Mouse (Mus musculus) neural tube, embryonic 13.5 days (tissue): ENCODE measurements at regions not wholly inside any gene's neighbourhood (a gene's known extent, or its start where the extent isn't known, plus 50 kb on each side); places are given as distances from the start of the nearest gene placed in this dataset.

ENCODE experiments used
- ATAC-seq: fragments of 200-750 bp; cut with Nextera tagmentation; 2 replicates; pipeline ENCODE4 v1.8.0; 2017; ENCODE audit warnings: low read depth, mild to moderate bottlenecking, moderate TSS enrichment, moderate library complexity
- H3K27ac ChIP-seq: fragments of 300-500 bp; sonication (generic); replicated peaks from 2 replicates; pipeline ENCODE4 v1.5.1; 2015; ENCODE audit warnings: moderate library complexity, mild to moderate bottlenecking, inconsistent platforms
- H3K27me3 ChIP-seq: fragments of 300-500 bp; sonication (generic); 2 replicates; pipeline ENCODE4 v1.6.1; 2015; ENCODE audit warnings: mild to moderate bottlenecking, inconsistent platforms
- H3K36me3 ChIP-seq: fragments of 300-500 bp; sonication (generic); 2 replicates; pipeline ENCODE4 v1.6.1; 2015; ENCODE audit warnings: mild to moderate bottlenecking, inconsistent platforms
- H3K4me1 ChIP-seq: fragments of 300-500 bp; sonication (generic); replicated peaks from 2 replicates; pipeline ENCODE4 v1.6.1; 2015; ENCODE audit warnings: inconsistent platforms
- H3K4me2 ChIP-seq: fragments of 300-500 bp; sonication (generic); 2 replicates; pipeline ENCODE4 v1.6.1; 2015; ENCODE audit warnings: inconsistent platforms, mild to moderate bottlenecking, moderate library complexity
- H3K4me3 ChIP-seq: fragments of 300-500 bp; sonication (generic); 2 replicates; pipeline ENCODE4 v1.5.1; 2015; ENCODE audit warnings: mild to moderate bottlenecking, inconsistent platforms
- H3K9ac ChIP-seq: fragments of 300-500 bp; sonication (generic); 2 replicates; pipeline ENCODE4 v1.6.1; 2015; ENCODE audit warnings: moderate library complexity, mild to moderate bottlenecking, inconsistent platforms
- H3K9me3 ChIP-seq: fragments of 300-500 bp; sonication (generic); 2 replicates; pipeline ENCODE4 v1.6.1; 2016; ENCODE audit warnings: inconsistent platforms
- WGBS: fragments of 180-500 bp; shearing (Covaris S2); methylation state at CpG from one replicate; pipeline ENCODE4 v1.1.7; 2015; 5-methylcytosine and 5-hydroxymethylcytosine counted together

GRCm38 (mm10) chr13:16529036-16529435, 517.4 kb downstream of the Inhba start:
- no peaks in the 10 kb centered on the region for H3K27me3 ChIP-seq
- H3K4me3 ChIP-seq, result no peak overlapping the region
- no peak overlapping the region for H3K9ac ChIP-seq
- no peaks in the 10 kb centered on the region for H3K36me3 ChIP-seq
- H3K9me3 ChIP-seq, result no peaks in the 10 kb centered on the region
- 72% methylated on average over 5 of the region's 5 CpGs for WGBS
- no peak overlapping the region for H3K4me2 ChIP-seq
- H3K4me1 ChIP-seq, result no peaks in the 10 kb centered on the region
- ATAC-seq, result no peak
- no peak overlapping the region for H3K27ac ChIP-seq

DNA sequence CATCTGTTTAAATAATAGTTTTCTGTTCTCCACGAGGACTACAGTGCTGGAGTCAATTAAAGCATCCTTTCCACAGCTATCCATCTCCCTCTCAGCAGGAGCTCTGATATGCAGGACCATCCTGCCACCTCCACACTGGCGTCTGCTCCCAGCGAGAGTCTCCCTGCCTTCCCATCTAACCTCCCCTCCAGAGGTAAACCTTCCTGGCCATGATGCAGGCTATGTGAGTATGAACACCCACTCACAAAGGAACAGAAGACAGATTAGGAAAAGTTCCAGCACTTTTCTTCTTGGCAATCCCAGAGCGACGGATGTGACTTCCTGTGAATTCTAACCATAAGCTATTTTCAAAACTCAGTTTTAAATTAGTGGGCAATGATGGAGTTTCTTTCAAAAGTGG, 532.1 kb downstream of the Inhba start:
- Histone ChIP-seq H3K9me3 (no peaks in the 10 kb centered on the region), H3K27me3 (no peaks in the 10 kb centered on the region), H3K4me2 (no peak overlapping the region), H3K4me3 (no peak overlapping the region), H3K4me1 (no peaks in the 10 kb centered on the region), H3K36me3 (no peaks in the 10 kb centered on the region), H3K27ac (no peak overlapping the region), H3K9ac (no peak overlapping the region)
- no peak for ATAC-seq
- 66% methylated on average over 5 of the region's 5 CpGs for WGBS

GRCm38 (mm10) chr13:16550060-16550459, 538.4 kb downstream of the Inhba start:
- no peak for ATAC-seq
- no peak overlapping the region for H3K27ac ChIP-seq

GRCm38 (mm10) chr13:16564988-16565387, 553.3 kb downstream of the Inhba start:
- Histone ChIP-seq H3K4me2 (no peak overlapping the region), H3K36me3 (no peaks in the 10 kb centered on the region), H3K4me3 (no peak overlapping the region), H3K9ac (no peak overlapping the region), H3K9me3 (no peaks in the 10 kb centered on the region), H3K27ac (no peak overlapping the region), H3K4me1 (no peaks in the 10 kb centered on the region), H3K27me3 (no peaks in the 10 kb centered on the region)
- 88% methylated on average over 1 of the region's 1 CpGs for WGBS
- ATAC-seq, result no peak

More at GRCm38 (mm10) chr13:16550060-16550459, 538.4 kb downstream of the Inhba start:
- H3K9ac ChIP-seq, result no peak overlapping the region
- H3K27me3 ChIP-seq, result no peaks in the 10 kb centered on the region
- no peaks in the 10 kb centered on the region for H3K9me3 ChIP-seq
- no peaks in the 10 kb centered on the region for H3K36me3 ChIP-seq
- no peaks in the 10 kb centered on the region for H3K4me1 ChIP-seq
- no peak overlapping the region for H3K4me2 ChIP-seq
- no peak overlapping the region for H3K4me3 ChIP-seq

GRCm38 (mm10) chr13:16574069-16574468, 562.4 kb downstream of the Inhba start:
- ATAC-seq, result no peak
- WGBS, result 33% methylated on average over 4 of the region's 4 CpGs
- no peaks in the 10 kb centered on the region for H3K4me1 ChIP-seq

GRCm38 (mm10) chr13:16586286-16586685, 574.6 kb downstream of the Inhba start:
- no peaks in the 10 kb centered on the region for H3K4me1 ChIP-seq
- no peak for ATAC-seq
- no peak overlapping the region for H3K4me2 ChIP-seq
- H3K9me3 ChIP-seq, result no peaks in the 10 kb centered on the region
- no peak overlapping the region for H3K4me3 ChIP-seq
- H3K9ac ChIP-seq, result no peak overlapping the region
- H3K27ac ChIP-seq, result no peak overlapping the region
- no peaks in the 10 kb centered on the region for H3K36me3 ChIP-seq
- H3K27me3 ChIP-seq, result no peaks in the 10 kb centered on the region

More at GRCm38 (mm10) chr13:16574069-16574468, 562.4 kb downstream of the Inhba start:
- no peak overlapping the region for H3K4me3 ChIP-seq
- no peak overlapping the region for H3K27ac ChIP-seq
- H3K27me3 ChIP-seq, result no peaks in the 10 kb centered on the region
- no peaks in the 10 kb centered on the region for H3K9me3 ChIP-seq
- no peak overlapping the region for H3K9ac ChIP-seq
- H3K4me2 ChIP-seq, result no peak overlapping the region
- no peaks in the 10 kb centered on the region for H3K36me3 ChIP-seq

GRCm38 (mm10) chr13:16619755-16620154, 608.1 kb downstream of the Inhba start:
- no peak overlapping the region for H3K4me2 ChIP-seq
- no peak overlapping the region for H3K27ac ChIP-seq
- no peaks in the 10 kb centered on the region for H3K9me3 ChIP-seq
- H3K27me3 ChIP-seq, result no peaks in the 10 kb centered on the region
- ATAC-seq, result no peak
- H3K36me3 ChIP-seq, result no peaks in the 10 kb centered on the region
- H3K9ac ChIP-seq, result no peak overlapping the region
- no peak overlapping the region for H3K4me3 ChIP-seq
- WGBS, result 91% methylated on average over 5 of the region's 5 CpGs
- H3K4me1 ChIP-seq, result no peaks in the 10 kb centered on the region

DNA sequence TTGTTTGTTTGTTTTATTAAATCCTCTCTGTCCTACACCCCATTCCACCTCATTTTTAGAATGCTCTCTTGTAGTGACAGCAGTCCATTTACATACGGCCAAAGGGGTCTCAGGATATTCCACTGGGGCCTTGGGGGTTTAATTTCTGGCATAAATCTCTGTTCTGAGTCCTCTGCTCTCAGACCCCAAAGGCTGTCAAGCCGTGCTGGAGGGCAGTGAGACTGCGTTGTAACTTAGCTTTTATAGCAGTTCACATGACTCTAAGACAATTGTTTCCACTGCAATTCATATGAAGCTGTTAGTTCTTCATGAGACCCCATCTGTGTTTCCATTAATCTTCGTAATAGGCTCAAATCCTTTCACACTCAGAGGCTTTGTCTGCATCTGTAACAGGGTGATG, 614.9 kb downstream of the Inhba start:
- Histone ChIP-seq H3K4me1 (peaks cover 7% of the 10 kb centered on the region; the same call in 1 of the 2 replicates), H3K4me2 (no peak overlapping the region), H3K36me3 (no peaks in the 10 kb centered on the region), H3K27ac (no peak overlapping the region), H3K9me3 (no peaks in the 10 kb centered on the region), H3K9ac (no peak overlapping the region), H3K27me3 (no peaks in the 10 kb centered on the region), H3K4me3 (no peak overlapping the region)
- WGBS, result 13% methylated on average over 4 of the region's 4 CpGs
- ATAC-seq, result peak; percentile 69

DNA sequence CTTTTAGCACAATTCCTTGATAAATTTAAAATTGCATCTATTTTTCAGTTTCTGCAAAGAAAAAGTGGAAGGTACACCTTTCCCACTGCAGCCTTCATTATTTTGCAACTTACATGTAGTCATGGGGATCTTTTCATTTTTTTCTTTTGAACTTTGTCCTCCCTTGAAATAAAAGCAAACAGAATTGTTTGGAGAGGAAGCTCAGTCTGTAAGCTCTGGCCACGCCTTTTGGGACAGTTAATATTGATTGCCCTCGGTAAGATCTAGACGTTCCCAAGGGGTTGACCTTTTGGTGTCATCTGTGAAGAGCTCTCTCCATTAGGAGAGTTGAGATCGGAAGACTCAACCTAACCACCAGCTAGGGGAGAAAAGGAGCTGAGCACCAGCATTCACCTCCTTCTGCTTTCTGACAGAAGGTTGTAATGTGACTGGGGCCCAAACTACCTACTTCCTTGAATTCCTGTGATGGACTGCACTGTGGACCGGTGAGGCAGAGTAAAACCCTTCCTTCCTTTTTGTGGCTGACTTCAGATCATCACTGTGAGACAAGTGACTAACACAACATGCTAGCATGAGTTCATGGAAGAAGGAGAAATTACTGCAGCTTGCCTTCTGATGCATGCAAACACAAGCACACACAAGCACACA, 621.9 kb downstream of the Inhba start:
- Histone ChIP-seq H3K27me3 (no peaks in the 10 kb centered on the region), H3K9ac (no peak overlapping the region), H3K27ac (no peak overlapping the region), H3K4me1 (no peaks in the 10 kb centered on the region), H3K4me2 (no peak overlapping the region), H3K36me3 (no peaks in the 10 kb centered on the region), H3K4me3 (no peak overlapping the region), H3K9me3 (no peaks in the 10 kb centered on the region)
- no peak for ATAC-seq
- 76% methylated on average over 5 of the region's 5 CpGs for WGBS

DNA sequence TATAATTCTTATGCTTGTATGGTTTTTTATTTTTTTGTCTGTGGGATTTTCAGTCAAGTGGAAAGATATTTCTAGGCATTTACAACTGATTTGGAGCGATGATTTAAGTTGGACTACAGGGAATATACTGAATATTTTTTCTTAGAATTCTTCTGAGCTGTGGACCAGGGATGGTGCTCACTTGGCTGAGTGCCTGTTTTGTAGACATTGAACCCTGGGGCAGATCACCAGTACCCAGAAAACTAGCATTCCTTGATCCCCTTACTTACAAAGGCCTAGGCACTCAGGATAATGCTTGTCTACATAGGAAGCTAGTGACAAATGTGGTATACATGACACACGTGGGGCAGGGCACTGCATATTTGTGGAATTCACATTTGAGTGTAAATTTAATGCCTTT, 624.6 kb downstream of the Inhba start:
- no peak overlapping the region for H3K9ac ChIP-seq
- no peaks in the 10 kb centered on the region for H3K36me3 ChIP-seq
- no peaks in the 10 kb centered on the region for H3K9me3 ChIP-seq
- no peak overlapping the region for H3K4me2 ChIP-seq
- no peak for ATAC-seq
- H3K27me3 ChIP-seq, result no peaks in the 10 kb centered on the region
- H3K4me3 ChIP-seq, result no peak overlapping the region
- 74% methylated on average over 2 of the region's 2 CpGs for WGBS
- H3K27ac ChIP-seq, result no peak overlapping the region
- no peaks in the 10 kb centered on the region for H3K4me1 ChIP-seq

GRCm38 (mm10) chr13:16641611-16642449, 630.2 kb downstream of the Inhba start:
- Histone ChIP-seq H3K4me2 (no peak overlapping the region), H3K27ac (no peak overlapping the region), H3K9ac (no peak overlapping the region), H3K4me3 (no peak overlapping the region), H3K27me3 (no peaks in the 10 kb centered on the region), H3K4me1 (peaks cover 6% of the 10 kb centered on the region; the same call in 1 of the 2 replicates), H3K36me3 (no peaks in the 10 kb centered on the region), H3K9me3 (no peaks in the 10 kb centered on the region)
- 70% methylated on average over 3 of the region's 3 CpGs for WGBS
- ATAC-seq, result no peak

DNA sequence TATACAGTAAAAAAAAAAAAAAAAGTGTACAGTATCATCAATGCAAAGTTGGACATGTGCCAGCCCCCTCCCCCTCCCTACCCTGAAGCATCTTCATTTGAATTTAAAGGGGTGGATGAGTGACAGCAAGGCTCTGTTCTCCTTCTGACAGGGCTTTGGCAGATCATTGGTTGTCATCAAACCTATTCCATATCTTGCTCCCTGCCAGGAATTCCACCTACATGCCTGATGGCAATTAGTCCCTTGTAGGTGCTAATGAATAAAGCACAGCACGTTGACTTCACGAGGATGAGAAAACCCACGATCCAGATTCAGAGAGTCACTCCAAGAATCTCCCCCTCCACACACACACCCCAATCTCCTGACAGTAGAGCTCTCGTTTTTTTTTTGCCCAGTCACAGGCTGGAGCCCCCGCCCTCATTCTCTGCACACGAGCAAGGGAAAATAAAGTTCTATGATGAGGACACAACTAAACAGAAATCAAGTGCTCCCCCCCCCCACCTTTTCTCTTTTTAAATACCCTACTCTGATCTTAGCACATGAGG, 630.9 kb downstream of the Inhba start:
- Histone ChIP-seq H3K27me3 (no peaks in the 10 kb centered on the region), H3K36me3 (no peaks in the 10 kb centered on the region), H3K9ac (no peak overlapping the region), H3K4me3 (no peak overlapping the region), H3K27ac (no peak overlapping the region), H3K4me1 (peaks cover 6% of the 10 kb centered on the region; the same call in 1 of the 2 replicates), H3K9me3 (no peaks in the 10 kb centered on the region), H3K4me2 (no peak overlapping the region)
- WGBS, result 58% methylated on average over 6 of the region's 6 CpGs
- ATAC-seq, result no peak
